Mouse (Mus musculus) embryonic facial prominence, embryonic 14.5 days (tissue): ENCODE measurements around the gene Nav2. TPM values are rescaled to one million over a fixed set of nuclear protein-coding genes. Genes with fewer than 3 reads are reported as not detected.

Source experiments
- ATAC-seq: fragments of 200-750 bp; cut with Nextera tagmentation; 2 replicates; pipeline ENCODE4 v1.8.0; 2017; ENCODE audit warnings: low read depth, moderate number of reproducible peaks, moderate TSS enrichment
- DNase-seq: peaks from one replicate; pipeline ENCODE4 v3.0.0-alpha.2; 2015; ENCODE audit warnings: low spot score
- H3K27ac ChIP-seq: fragments of 300-500 bp; sonication (generic); replicated peaks from 2 replicates; pipeline ENCODE4 v1.5.1; 2014; ENCODE audit warnings: low read depth, mild to moderate bottlenecking, low read length, moderate library complexity
- H3K27me3 ChIP-seq: fragments of 300-500 bp; sonication (generic); replicated peaks from 2 replicates; pipeline ENCODE4 v1.6.1; 2014; ENCODE audit warnings: low read length; ENCODE audit not compliant: control insufficient read depth, insufficient read depth
- H3K36me3 ChIP-seq: fragments of 300-500 bp; sonication (generic); 2 replicates; pipeline ENCODE4 v1.6.1; 2014; ENCODE audit warnings: low read length, mixed read lengths; ENCODE audit not compliant: control insufficient read depth, insufficient read depth
- H3K4me1 ChIP-seq: fragments of 300-500 bp; sonication (generic); 2 replicates; pipeline ENCODE4 v1.6.1; 2014; ENCODE audit warnings: antibody characterized with exemption, low read length; ENCODE audit not compliant: control insufficient read depth, insufficient read depth
- H3K4me2 ChIP-seq: fragments of 300-500 bp; sonication (generic); 2 replicates; pipeline ENCODE4 v1.6.1; 2014; ENCODE audit warnings: low read depth, mild to moderate bottlenecking, low read length, moderate library complexity, mixed read lengths
- H3K4me3 ChIP-seq: fragments of 300-500 bp; sonication (generic); 2 replicates; pipeline ENCODE4 v1.5.1; 2014; ENCODE audit warnings: low read depth, mild to moderate bottlenecking, low read length
- H3K9ac ChIP-seq: fragments of 300-500 bp; sonication (generic); 2 replicates; pipeline ENCODE4 v1.6.1; 2014; ENCODE audit warnings: low read depth, mild to moderate bottlenecking, low read length, moderate library complexity, mixed read lengths
- H3K9me3 ChIP-seq: fragments of 300-500 bp; sonication (generic); 2 replicates; pipeline ENCODE4 v1.6.1; 2016; ENCODE audit warnings: low read length; ENCODE audit not compliant: control insufficient read depth
- WGBS: fragments of 180-500 bp; shearing (Covaris S2); extraction: QIAGEN DNeasy Blood & Tissue Kit; methylation state at CpG from one replicate; pipeline ENCODE4 v1.1.7; 2014; 5-methylcytosine and 5-hydroxymethylcytosine counted together
- polyA plus RNA-seq: library from polyadenylated mRNA; unstranded; fragments of >200 nt; fragmentation: Nextera tagmentation; extraction: Ambion mirVana; gene quantifications from 2 replicates; pipeline ENCODE4 v1.2.1, GENCODE M21; 2014

Nav2 gene
- polyA plus RNA-seq, 1 experiment from 2014 or later: 13.5 TPM

DNA sequence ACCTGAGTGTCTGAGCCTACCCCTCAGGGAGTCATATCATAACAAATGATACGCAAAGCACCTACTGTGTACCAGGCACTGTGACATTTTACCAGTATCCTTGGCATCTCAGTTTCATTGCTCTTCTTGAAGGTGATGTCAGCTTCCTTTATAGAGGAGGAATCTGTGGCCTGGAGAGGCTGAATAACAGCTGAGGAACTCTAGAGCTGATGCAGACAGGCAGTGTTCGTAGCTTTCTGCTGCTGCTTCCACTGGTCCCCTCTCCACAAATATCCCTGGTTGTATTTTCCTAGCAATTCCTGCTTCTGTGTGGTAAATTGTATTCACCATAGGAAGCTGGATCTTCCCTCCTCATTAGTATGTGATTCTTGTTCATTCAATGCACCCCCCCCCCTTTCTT lies 462.8 kb downstream of the Nav2 start:
- DNase-seq (no peak), ATAC-seq (no peak)
- H3K4me3 ChIP-seq: no peak overlapping the region
- no peaks in the 10 kb centered on the region for H3K27me3 ChIP-seq
- peaks cover 18% of the 10 kb centered on the region; the same call in 1 of the 2 replicates for H3K4me1 ChIP-seq
- H3K9me3 ChIP-seq: no peaks in the 10 kb centered on the region
- H3K4me2 ChIP-seq: no peak overlapping the region
- H3K27ac ChIP-seq: no peak overlapping the region
- no peaks in the 10 kb centered on the region for H3K36me3 ChIP-seq
- no peak overlapping the region for H3K9ac ChIP-seq
- 91% methylated on average over 2 of the region's 2 CpGs for WGBS

DNA sequence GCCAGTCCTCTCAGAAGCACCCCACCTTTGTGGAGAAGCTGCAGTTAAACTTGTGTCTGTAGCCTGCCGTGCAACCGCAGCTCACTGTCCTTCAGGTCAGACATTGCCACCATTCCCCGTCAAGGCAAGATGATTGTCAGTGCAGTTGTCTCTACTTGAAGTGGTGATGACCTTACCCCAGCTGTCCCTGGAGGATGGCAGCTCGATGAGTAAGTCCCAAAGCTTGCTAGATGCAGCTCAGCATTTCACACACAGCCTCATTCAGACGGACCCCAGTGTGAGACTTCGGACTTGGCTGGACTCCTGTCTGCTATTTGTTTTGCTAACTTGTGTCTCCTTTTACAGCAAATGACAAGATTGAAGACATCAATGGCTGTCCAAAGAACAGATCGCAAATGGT lies 463.5 kb downstream of the Nav2 start:
- peaks cover 16% of the 10 kb centered on the region; the same call in 1 of the 2 replicates for H3K4me1 ChIP-seq
- H3K36me3 ChIP-seq: 0 out of 2 replicates have a peak, but pooled peaks cover 2% of the 10 kb centered on the region
- DNase-seq (no peak), ATAC-seq (no peak)
- no peaks in the 10 kb centered on the region for H3K9me3 ChIP-seq
- no peaks in the 10 kb centered on the region for H3K27me3 ChIP-seq
- no peak overlapping the region for H3K9ac ChIP-seq
- no peak overlapping the region for H3K4me3 ChIP-seq
- H3K27ac ChIP-seq: no peak overlapping the region
- no peak overlapping the region for H3K4me2 ChIP-seq
- WGBS: 78% methylated on average over 7 of the region's 7 CpGs

DNA sequence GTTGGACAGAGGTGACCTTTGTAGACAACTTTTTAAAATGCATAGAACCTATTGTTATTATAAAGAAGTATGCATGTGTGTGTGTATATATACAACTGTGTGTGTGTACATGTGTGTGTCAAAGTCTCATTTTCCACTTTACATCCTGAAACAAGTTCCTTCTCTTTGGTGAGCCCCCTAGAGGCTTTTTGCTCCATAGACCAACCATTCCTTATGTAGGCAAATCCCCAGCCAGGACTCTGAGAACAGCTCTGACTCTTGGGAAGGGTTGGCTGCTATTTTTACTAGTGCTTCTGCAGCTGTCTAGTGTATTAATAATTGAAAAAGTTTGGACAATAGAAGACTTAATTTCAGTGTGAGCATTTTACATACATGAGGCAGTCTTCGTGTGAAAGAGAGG lies 464.7 kb downstream of the Nav2 start:
- no peaks in the 10 kb centered on the region for H3K9me3 ChIP-seq
- WGBS: 73% methylated on average over 1 of the region's 1 CpGs
- DNase-seq: peak; percentile 64
- 0 out of 2 replicates have a peak, but pooled peaks cover 2% of the 10 kb centered on the region for H3K36me3 ChIP-seq
- H3K27me3 ChIP-seq: no peaks in the 10 kb centered on the region
- H3K4me1 ChIP-seq: 0 out of 2 replicates have a peak, but pooled peaks cover 8% of the 10 kb centered on the region
- H3K27ac ChIP-seq: 0 out of 2 replicates have a peak overlapping the region, but pooled peaks have one; percentile 8
- 0 out of 2 replicates have a peak, but pooled peaks have one; percentile 19 for ATAC-seq
- H3K4me3 ChIP-seq: no peak overlapping the region
- no peak overlapping the region for H3K9ac ChIP-seq
- no peak overlapping the region for H3K4me2 ChIP-seq

DNA sequence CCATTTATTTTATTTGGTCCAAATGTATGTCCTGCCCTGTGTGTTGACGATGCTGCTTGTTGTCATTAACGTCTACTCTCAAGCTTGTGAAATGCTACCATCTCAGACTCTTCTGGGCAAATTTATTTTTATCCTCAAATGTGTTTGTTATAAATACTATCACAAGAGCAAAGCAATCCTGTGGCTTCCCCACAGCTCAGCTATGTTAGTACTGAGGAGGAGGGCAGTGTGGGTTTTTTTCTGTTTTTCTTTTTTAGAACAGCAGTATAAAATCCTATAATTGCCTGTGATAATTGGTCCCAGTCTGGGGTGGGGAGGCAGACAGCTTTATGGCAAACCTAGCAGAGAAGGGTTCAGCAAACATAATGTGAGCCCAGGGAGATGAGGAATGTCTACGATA lies 465.1 kb downstream of the Nav2 start:
- ATAC-seq: peak; percentile 2; the same call in 1 of the 2 replicates
- DNase-seq: no peak
- Histone ChIP-seq H3K27me3 (no peaks in the 10 kb centered on the region), H3K4me2 (no peak overlapping the region; the same call in 1 of the 2 replicates), H3K9me3 (no peaks in the 10 kb centered on the region), H3K9ac (no peak overlapping the region), H3K4me1 (0 out of 2 replicates have a peak, but pooled peaks cover 8% of the 10 kb centered on the region), H3K4me3 (no peak overlapping the region), H3K27ac (0 out of 2 replicates have a peak overlapping the region, but pooled peaks have one; percentile 8), H3K36me3 (0 out of 2 replicates have a peak, but pooled peaks cover 2% of the 10 kb centered on the region)
- 67% methylated on average over 3 of the region's 3 CpGs for WGBS

DNA sequence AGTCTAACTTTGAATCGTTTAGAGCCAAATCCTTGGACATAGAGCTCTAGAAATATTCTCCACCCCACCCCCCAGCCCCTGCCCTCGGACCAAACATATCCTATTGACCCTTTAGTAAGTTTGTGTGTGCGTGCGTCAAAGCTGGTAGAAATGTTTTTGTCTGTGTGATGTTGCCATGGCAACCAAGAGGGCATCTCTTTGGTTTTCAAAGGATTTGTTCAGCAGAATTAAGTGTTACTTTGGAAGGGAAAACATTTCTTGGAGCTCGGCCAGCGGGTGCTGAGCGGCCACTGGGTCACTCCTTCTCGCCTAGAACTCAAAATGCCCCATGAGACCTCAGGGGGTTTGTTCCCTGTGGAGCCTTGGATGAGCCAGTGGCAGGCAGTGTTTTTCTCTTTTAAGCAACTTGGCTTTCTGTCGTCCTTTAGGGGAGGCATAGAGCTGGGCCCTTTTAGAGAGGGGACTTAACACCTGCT lies 467.0 kb downstream of the Nav2 start:
- Histone ChIP-seq H3K4me2 (no peak overlapping the region), H3K27me3 (no peaks in the 10 kb centered on the region), H3K9ac (0 out of 2 replicates have a peak overlapping the region, but pooled peaks have one; percentile 34), H3K9me3 (no peaks in the 10 kb centered on the region), H3K4me1 (0 out of 2 replicates have a peak, but pooled peaks cover 8% of the 10 kb centered on the region), H3K36me3 (0 out of 2 replicates have a peak, but pooled peaks cover 2% of the 10 kb centered on the region), H3K27ac (no peak overlapping the region), H3K4me3 (no peak overlapping the region)
- WGBS: 28% methylated on average over 9 of the region's 9 CpGs
- ATAC-seq (no peak), DNase-seq (peak; percentile 67)

DNA sequence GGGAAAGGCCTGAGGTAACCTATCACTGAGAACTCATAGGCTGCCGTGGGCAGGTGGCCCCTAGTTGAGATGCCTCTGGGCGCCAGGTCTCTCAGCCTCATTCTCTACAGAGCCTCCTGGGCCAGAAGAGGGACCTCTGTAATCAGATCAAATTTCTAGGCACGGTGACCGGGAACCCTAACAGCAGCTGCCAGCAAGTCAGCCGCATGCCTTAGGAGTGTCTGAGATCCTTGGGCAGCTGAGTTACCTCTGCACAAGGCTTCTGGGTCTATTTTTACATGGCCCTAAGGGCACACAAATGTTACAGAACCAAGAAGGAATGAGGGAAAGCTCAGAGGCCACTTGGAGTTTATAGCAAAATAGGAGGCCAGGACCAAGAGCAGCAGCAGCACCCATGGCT lies 470.1 kb downstream of the Nav2 start:
- DNase-seq (no peak), ATAC-seq (peak; percentile 53)
- H3K9me3 ChIP-seq: no peaks in the 10 kb centered on the region
- H3K4me3 ChIP-seq: no peak overlapping the region
- H3K4me1 ChIP-seq: peaks cover 8% of the 10 kb centered on the region; the same call in 1 of the 2 replicates
- H3K9ac ChIP-seq: no peak overlapping the region
- H3K27me3 ChIP-seq: no peaks in the 10 kb centered on the region
- 0 out of 2 replicates have a peak, but pooled peaks cover 2% of the 10 kb centered on the region for H3K36me3 ChIP-seq
- 61% methylated on average over 5 of the region's 5 CpGs for WGBS
- H3K27ac ChIP-seq: no peak overlapping the region
- H3K4me2 ChIP-seq: no peak overlapping the region

DNA sequence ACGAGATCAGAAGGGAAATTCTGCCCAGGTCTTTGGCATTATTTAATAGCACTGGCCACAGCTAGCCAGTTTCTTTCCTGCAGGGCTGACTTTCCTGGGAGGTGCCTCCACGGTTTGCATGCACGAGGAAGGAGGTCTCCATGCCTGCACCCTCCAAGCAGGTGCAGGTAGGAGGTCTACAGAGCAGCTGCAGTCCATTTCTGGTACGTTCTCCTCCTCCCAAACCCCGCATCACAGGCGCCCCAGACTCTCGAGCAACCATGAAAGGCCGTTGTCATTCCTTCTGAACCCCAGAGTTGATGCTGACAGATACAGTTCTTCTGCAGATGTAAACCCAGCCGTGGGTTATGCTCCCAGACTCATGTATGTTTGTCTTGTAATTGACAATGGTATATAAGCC lies 472.4 kb downstream of the Nav2 start:
- no peaks in the 10 kb centered on the region for H3K9me3 ChIP-seq
- H3K36me3 ChIP-seq: 0 out of 2 replicates have a peak, but pooled peaks cover 2% of the 10 kb centered on the region
- peaks cover 9% of the 10 kb centered on the region for H3K4me1 ChIP-seq
- WGBS: 74% methylated on average over 9 of the region's 9 CpGs
- ATAC-seq (no peak), DNase-seq (no peak)
- H3K4me2 ChIP-seq: no peak overlapping the region
- no peak overlapping the region for H3K27ac ChIP-seq
- H3K27me3 ChIP-seq: no peaks in the 10 kb centered on the region
- no peak overlapping the region for H3K4me3 ChIP-seq
- H3K9ac ChIP-seq: no peak overlapping the region

- Histone ChIP-seq H3K4me1 (peaks cover 9% of the 10 kb centered on the region), H3K9me3 (no peaks in the 10 kb centered on the region), H3K27me3 (no peaks in the 10 kb centered on the region), H3K4me3 (no peak overlapping the region), H3K27ac (peak overlapping the region; percentile 59; the same call in 1 of the 2 replicates), H3K4me2 (no peak overlapping the region), H3K36me3 (no peaks in the 10 kb centered on the region), H3K9ac (no peak overlapping the region; the same call in 1 of the 2 replicates)
- peak; percentile 57 for DNase-seq
- WGBS: 34% methylated on average over 10 of the region's 10 CpGs
- ATAC-seq: no peak
These were observed 474.4 kb downstream of the Nav2 start for GRCm38 (mm10) chr7:49382884-49383283.

GRCm38 (mm10) chr7:49388137-49388536 lies 479.6 kb downstream of the Nav2 start:
- 63% methylated on average over 2 of the region's 2 CpGs for WGBS
- H3K27ac ChIP-seq: no peak overlapping the region
- no peak for ATAC-seq
- no peak overlapping the region for H3K4me3 ChIP-seq
- H3K36me3 ChIP-seq: no peaks in the 10 kb centered on the region
- H3K9me3 ChIP-seq: no peaks in the 10 kb centered on the region
- H3K9ac ChIP-seq: no peak overlapping the region
- DNase-seq: no peak
- H3K4me2 ChIP-seq: no peak overlapping the region
- H3K4me1 ChIP-seq: peaks cover 17% of the 10 kb centered on the region
- no peaks in the 10 kb centered on the region for H3K27me3 ChIP-seq
